Mouse (Mus musculus) heart, embryonic 16.5 days (tissue): ENCODE data around the gene Tmem38a. TPM values are rescaled to one million over a fixed set of nuclear protein-coding genes. Genes with fewer than 3 reads are reported as not detected.

Experiments
- ATAC-seq: fragments of 200-750 bp; cut with Nextera tagmentation; replicated peaks from 2 replicates; pipeline ENCODE4 v1.8.0; 2017; ENCODE audit warnings: moderate number of reproducible peaks; ENCODE audit not compliant: insufficient read depth, low FRiP score; ENCODE audit errors: extremely low read depth
- H3K27ac ChIP-seq: fragments of 300-500 bp; sonication (generic); 2 replicates; pipeline ENCODE4 v1.5.1; 2014; ENCODE audit warnings: mild to moderate bottlenecking, low read length, control low read depth, moderate library complexity
- H3K27me3 ChIP-seq: fragments of 300-500 bp; sonication (generic); 2 replicates; pipeline ENCODE4 v1.6.1; 2014; ENCODE audit warnings: low read length, mixed read lengths; ENCODE audit not compliant: control insufficient read depth, insufficient read depth
- H3K36me3 ChIP-seq: fragments of 300-500 bp; sonication (generic); 2 replicates; pipeline ENCODE4 v1.6.1; 2014; ENCODE audit not compliant: control insufficient read depth, insufficient read depth
- H3K4me1 ChIP-seq: fragments of 300-500 bp; sonication (generic); 2 replicates; pipeline ENCODE4 v1.6.1; 2014; ENCODE audit warnings: low read length, mixed read lengths; ENCODE audit not compliant: control insufficient read depth, insufficient read depth
- H3K4me2 ChIP-seq: fragments of 300-500 bp; sonication (generic); 2 replicates; pipeline ENCODE4 v1.6.1; 2014; ENCODE audit warnings: low read depth, mild to moderate bottlenecking, control low read depth, low read length
- H3K4me3 ChIP-seq: fragments of 300-500 bp; sonication (generic); 2 replicates; pipeline ENCODE4 v1.5.1; 2014; ENCODE audit warnings: mild to moderate bottlenecking, control low read depth, low read length
- H3K9ac ChIP-seq: fragments of 300-500 bp; sonication (generic); 2 replicates; pipeline ENCODE4 v1.6.1; 2014; ENCODE audit warnings: low read length, control low read depth
- H3K9me3 ChIP-seq: fragments of 300-500 bp; sonication (generic); replicated peaks from 2 replicates; pipeline ENCODE4 v1.6.1; 2016; ENCODE audit warnings: low read length; ENCODE audit not compliant: control insufficient read depth
- WGBS: fragments of 180-500 bp; shearing (Covaris S2); extraction: QIAGEN DNeasy Blood & Tissue Kit; methylation state at CpG from one replicate; pipeline ENCODE4 v1.1.7; 2014; 5-methylcytosine and 5-hydroxymethylcytosine counted together
- polyA plus RNA-seq: library from polyadenylated mRNA; unstranded; fragments of >200 nt; fragmentation: Nextera tagmentation; extraction: Ambion mirVana; gene quantifications from 2 replicates; pipeline ENCODE4 v1.2.1, GENCODE M21; 2015

Gene Tmem38a
- polyA plus RNA-seq: 117 and 125 TPM in 2 replicates

- peak; percentile 47 for ATAC-seq
- Histone ChIP-seq H3K4me3 (peak within 1 kb of the TSS; percentile 85), H3K9ac (peak within 1 kb of the TSS; percentile 82), H3K27me3 (no peaks in the 10 kb centered on the region), H3K4me2 (peak within 1 kb of the TSS; percentile 95), H3K9me3 (no peaks in the 10 kb centered on the region), H3K4me1 (peaks cover 18% of the 10 kb centered on the region), H3K36me3 (peaks cover 22% of the 10 kb centered on the region), H3K27ac (peak within 1 kb of the TSS; percentile 99)
- under 1% methylated on average over 44 of the region's 45 CpGs for WGBS
Observed at GRCm38 (mm10) chr8:72571611-72572473, at the start of gene Tmem38a. Gene Tmem38a (plus strand): TSS chr8:72572055.

GRCm38 (mm10) chr8:72532103-72532502, 39.8 kb upstream of the Tmem38a start:
- H3K4me1 ChIP-seq: peaks cover 3% of the 10 kb centered on the region
- ATAC-seq: no peak
- no peak overlapping the region for H3K27ac ChIP-seq
- no peaks in the 10 kb centered on the region for H3K36me3 ChIP-seq
- 71% methylated on average over 1 of the region's 1 CpGs for WGBS
- no peak overlapping the region for H3K4me3 ChIP-seq
- H3K27me3 ChIP-seq: no peaks in the 10 kb centered on the region
- H3K9me3 ChIP-seq: no peaks in the 10 kb centered on the region
- no peak overlapping the region for H3K9ac ChIP-seq
- no peak overlapping the region for H3K4me2 ChIP-seq

GRCm38 (mm10) chr8:72534888-72535287, 37.0 kb upstream of the Tmem38a start:
- no peaks in the 10 kb centered on the region for H3K27me3 ChIP-seq
- no peaks in the 10 kb centered on the region for H3K36me3 ChIP-seq
- no peak overlapping the region for H3K27ac ChIP-seq
- ATAC-seq: no peak
- 84% methylated on average over 3 of the region's 3 CpGs for WGBS
- no peak overlapping the region for H3K9ac ChIP-seq
- H3K4me1 ChIP-seq: peaks cover 4% of the 10 kb centered on the region
- H3K9me3 ChIP-seq: no peaks in the 10 kb centered on the region
- no peak overlapping the region for H3K4me2 ChIP-seq
- H3K4me3 ChIP-seq: no peak overlapping the region

GRCm38 (mm10) chr8:72539234-72539633, 32.6 kb upstream of the Tmem38a start:
- Histone ChIP-seq H3K4me3 (no peak overlapping the region), H3K4me1 (peaks cover 4% of the 10 kb centered on the region), H3K27ac (no peak overlapping the region), H3K4me2 (no peak overlapping the region), H3K27me3 (no peaks in the 10 kb centered on the region), H3K9ac (no peak overlapping the region), H3K36me3 (no peaks in the 10 kb centered on the region), H3K9me3 (no peaks in the 10 kb centered on the region)
- ATAC-seq: no peak

GRCm38 (mm10) chr8:72547122-72547801, 24.6 kb upstream of the Tmem38a start:
- Histone ChIP-seq H3K9ac (peak overlapping the region; percentile 93), H3K27ac (peak overlapping the region; percentile 65; the same call in 1 of the 2 replicates), H3K9me3 (no peaks in the 10 kb centered on the region), H3K4me3 (peak overlapping the region; percentile 83), H3K4me2 (peak overlapping the region; percentile 85), H3K36me3 (no peaks in the 10 kb centered on the region), H3K4me1 (peaks cover 19% of the 10 kb centered on the region), H3K27me3 (no peaks in the 10 kb centered on the region)
- WGBS: 2% methylated on average over 27 of the region's 27 CpGs
- no peak for ATAC-seq

- ATAC-seq: peak; percentile 96
- H3K9me3 ChIP-seq: no peaks in the 10 kb centered on the region
Observed at GRCm38 (mm10) chr8:72547802-72548643, 23.8 kb upstream of the Tmem38a start, which contains the start of gene Med26. Gene Med26 (minus strand): TSS chr8:72548270.

GRCm38 (mm10) chr8:72548644-72549313, 23.1 kb upstream of the Tmem38a start:
- Histone ChIP-seq H3K9me3 (no peaks in the 10 kb centered on the region), H3K4me3 (peak overlapping the region; percentile 83), H3K27ac (peak overlapping the region; percentile 98), H3K36me3 (no peaks in the 10 kb centered on the region; the same call in 1 of the 2 replicates), H3K4me2 (peak overlapping the region; percentile 84), H3K9ac (peak overlapping the region; percentile 87), H3K27me3 (no peaks in the 10 kb centered on the region), H3K4me1 (peaks cover 19% of the 10 kb centered on the region)
- ATAC-seq: peak; percentile 56
- under 1% methylated on average over 45 of the region's 45 CpGs for WGBS

More at GRCm38 (mm10) chr8:72547802-72548643, 23.8 kb upstream of the Tmem38a start, which contains the start of gene Med26:
- Histone ChIP-seq H3K36me3 (no peaks in the 10 kb centered on the region; the same call in 1 of the 2 replicates), H3K27ac (peak within 1 kb of the TSS; percentile 98), H3K9ac (peak within 1 kb of the TSS; percentile 93), H3K4me1 (peaks cover 19% of the 10 kb centered on the region), H3K27me3 (no peaks in the 10 kb centered on the region), H3K4me2 (peak within 1 kb of the TSS; percentile 85), H3K4me3 (peak within 1 kb of the TSS; percentile 83)
- under 1% methylated on average over 88 of the region's 92 CpGs for WGBS

- H3K27me3 ChIP-seq: no peaks in the 10 kb centered on the region
- 2% methylated on average over 5 of the region's 5 CpGs for WGBS
- peak overlapping the region; percentile 87 for H3K9ac ChIP-seq
- H3K4me3 ChIP-seq: peak overlapping the region; percentile 83
- no peak for ATAC-seq
- peaks cover 19% of the 10 kb centered on the region for H3K4me1 ChIP-seq
- H3K4me2 ChIP-seq: peak overlapping the region; percentile 84
- no peaks in the 10 kb centered on the region for H3K9me3 ChIP-seq
- peak overlapping the region; percentile 98 for H3K27ac ChIP-seq
- no peaks in the 10 kb centered on the region; the same call in 1 of the 2 replicates for H3K36me3 ChIP-seq
Observed at GRCm38 (mm10) chr8:72549314-72549892, 22.5 kb upstream of the Tmem38a start.
